In the genomic region with DNA sequence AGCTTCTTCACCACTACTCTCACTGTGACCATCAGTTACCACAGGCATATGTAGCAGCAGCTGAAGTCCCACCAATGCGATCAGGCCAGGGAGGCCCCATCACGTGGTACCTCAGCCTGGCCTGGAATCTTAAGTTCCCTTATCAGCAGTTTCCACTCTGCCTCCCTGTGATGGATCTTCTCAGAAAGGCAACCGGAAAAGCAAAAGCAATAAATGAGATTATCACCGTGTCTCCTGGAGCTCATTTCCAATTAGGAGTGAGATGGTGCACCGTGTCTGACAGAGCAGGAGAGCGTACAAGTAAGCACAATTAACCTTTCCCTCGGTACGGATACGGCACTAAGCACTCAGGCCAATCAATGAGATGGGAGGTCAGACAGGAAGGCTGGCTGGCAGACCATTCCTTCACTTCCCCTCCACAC, we compare ENCODE assay signal across 14 mouse cellular contexts. TPM values are rescaled to one million over a fixed set of nuclear protein-coding genes. Genes with fewer than 3 reads are reported as not detected.
A peak's percentile ranks its signal among the peaks of the same experiment; 100 is the strongest.
DNase-seq lines count a peak whose midpoint lies in the region; ATAC-seq and TF ChIP-seq lines count a peak whose summit lies in the region.
"Had no signal": no experiment of that assay in that cellular context is flagged by ENCODE, and none has a peak within 500 bp of the region (broad histone marks: within the 10 kb centered on the region; RNA-seq: fewer than 3 reads in every experiment).

No protein-coding gene starts in this region.

- no peak for DNase-seq in heart, postnatal 4 days
- peak; percentile 65 for DNase-seq in G1E (ENCODE audit: low spot score)
- no peak for DNase-seq in layer of hippocampus, adult 9-10 months (ENCODE audit: low spot score)
- no peak for DNase-seq in urinary bladder, postnatal 4 days (ENCODE audit: low spot score in 2 of 2)
- DNase-seq: adrenal gland, postnatal 14 days; cerebellum, adult 18-20 months; lung, adult 2 months had no signal

- H3K4me1 ChIP-seq in heart, embryonic 12.5 days (replicated peaks), result peaks cover 14% of the 10 kb centered on the region
- peaks cover 26% of the 10 kb centered on the region for H3K4me1 ChIP-seq in G1E (ENCODE audit: insufficient read depth, low read depth, low read length)
- H3K4me1 ChIP-seq in erythroblast, embryonic 14.5 days (ENCODE audit: control insufficient read depth), result peaks cover 36% of the 10 kb centered on the region
- no peaks in the 10 kb centered on the region for H3K4me1 ChIP-seq in forebrain, embryonic 16.5 days (replicated peaks; ENCODE audit: control insufficient read depth, insufficient read depth, low read length)
- H3K4me1 ChIP-seq: forebrain, embryonic 15.5 days had no signal

- no peak overlapping the region for H3K27ac ChIP-seq in heart, embryonic 12.5 days (ENCODE audit: poor library complexity, severe bottlenecking)
- H3K27ac ChIP-seq in forebrain, embryonic 16.5 days (ENCODE audit: low read length), result no peak overlapping the region
- H3K27ac ChIP-seq: forebrain, embryonic 15.5 days had no signal

- H3K9ac ChIP-seq in heart, embryonic 12.5 days, result no peak overlapping the region
- no peak overlapping the region for H3K9ac ChIP-seq in forebrain, embryonic 16.5 days (replicated peaks; ENCODE audit: low read depth, low read length)
- H3K9ac ChIP-seq: forebrain, embryonic 15.5 days had no signal

- 17% methylated on average over 9 of the region's 9 CpGs for WGBS in heart, embryonic 12.5 days
- 89% methylated on average over 9 of the region's 9 CpGs for WGBS in forebrain, embryonic 16.5 days

- H3K4me2 ChIP-seq in heart, embryonic 12.5 days, result peak overlapping the region; percentile 52
- no peak overlapping the region for H3K4me2 ChIP-seq in forebrain, embryonic 16.5 days (ENCODE audit: low read length)
- H3K4me2 ChIP-seq: forebrain, embryonic 15.5 days had no signal

- no peak overlapping the region for H3K4me3 ChIP-seq in heart, embryonic 12.5 days
- H3K4me3 ChIP-seq in G1E (ENCODE audit: low read depth, low read length), result peak overlapping the region; percentile 56
- peak overlapping the region; percentile 53 for H3K4me3 ChIP-seq in erythroblast, embryonic 14.5 days (replicated peaks)
- no peak overlapping the region for H3K4me3 ChIP-seq in forebrain, embryonic 16.5 days (replicated peaks; ENCODE audit: low read length)
- H3K4me3 ChIP-seq: forebrain, embryonic 15.5 days had no signal

- H3K36me3 ChIP-seq in heart, embryonic 12.5 days, result no peaks in the 10 kb centered on the region
- no peaks in the 10 kb centered on the region for H3K36me3 ChIP-seq in G1E (replicated peaks)
- H3K36me3 ChIP-seq in erythroblast, embryonic 14.5 days (ENCODE audit: control insufficient read depth), result peaks cover 5% of the 10 kb centered on the region; the same call in 1 of the 2 replicates
- no peaks in the 10 kb centered on the region for H3K36me3 ChIP-seq in forebrain, embryonic 16.5 days (ENCODE audit: control insufficient read depth, insufficient read depth)
- H3K36me3 ChIP-seq: forebrain, embryonic 15.5 days had no signal

- H3K9me3 ChIP-seq in heart, embryonic 12.5 days (replicated peaks), result peaks cover 3% of the 10 kb centered on the region; the same call in 1 of the 2 replicates
- no peaks in the 10 kb centered on the region for H3K9me3 ChIP-seq in G1E (replicated peaks)
- peaks cover 6% of the 10 kb centered on the region for H3K9me3 ChIP-seq in erythroblast, embryonic 14.5 days (ENCODE audit: control insufficient read depth, low read length)
- H3K9me3 ChIP-seq in forebrain, embryonic 16.5 days (ENCODE audit: control insufficient read depth, low read length), result no peaks in the 10 kb centered on the region
- H3K9me3 ChIP-seq: forebrain, embryonic 15.5 days had no signal

- peak; percentile 83 for ATAC-seq in heart, embryonic 12.5 days (ENCODE audit: insufficient number of reproducible peaks, low FRiP score)
- peak; percentile 83 for ATAC-seq in G1E (ENCODE audit: extremely low read depth, insufficient number of reproducible peaks, low FRiP score, poor library complexity, severe bottlenecking)
- peak; percentile 53 for ATAC-seq in megakaryocyte progenitor cell, adult 5-6 weeks (replicated peaks; ENCODE audit: poor library complexity)
- no peak for ATAC-seq in forebrain, embryonic 16.5 days
- ATAC-seq: forebrain, embryonic 15.5 days; Patski had no signal

- TF ChIP-seq CTCF in G1E (IDR thresholded peaks at IDR 0.05; ENCODE audit: low read depth, low read length), result no peak

- H3K27me3 ChIP-seq in heart, embryonic 12.5 days (replicated peaks), result no peaks in the 10 kb centered on the region
- H3K27me3 ChIP-seq in G1E (ENCODE audit: insufficient read depth, low read length), result no peaks in the 10 kb centered on the region
- no peaks in the 10 kb centered on the region for H3K27me3 ChIP-seq in erythroblast, embryonic 14.5 days (ENCODE audit: control insufficient read depth)
- H3K27me3 ChIP-seq in forebrain, embryonic 16.5 days (replicated peaks; ENCODE audit: control insufficient read depth, insufficient read depth, low read length), result no peaks in the 10 kb centered on the region
- H3K27me3 ChIP-seq: forebrain, embryonic 15.5 days; Patski had no signal

RNA-seq across cellular contexts. Expression of a gene that starts 47.4 kb away (rescaled TPM):
- polyA plus RNA-seq in heart, embryonic 12.5 days (2016; fragmentation: Nextera tagmentation; extraction: Ambion mirVana), result 0.80 and 0.95 TPM in 2 replicates
- total RNA-seq in heart, postnatal 4 days (2021), result under 1 TPM; 0.36 to 0.59 TPM
- total RNA-seq in G1E (2014; fragmentation: Nextera tagmentation) (not detected in 2 replicates), G1E (2017) (0.06 and 0.11 TPM in 2 replicates)
- polyA plus RNA-seq in G1E (2012), result not detected in 2 replicates
- polyA plus RNA-seq in erythroblast, embryonic 14.5 days (2012), result not detected in 2 replicates
- total RNA-seq in megakaryocyte progenitor cell, adult 5-6 weeks (2015), result 0.66 and 0.72 TPM in 2 replicates
- total RNA-seq in megakaryocyte progenitor cell, adult 5-6 weeks (2017), result 0.12 and 0.20 TPM in 2 replicates
- polyA plus RNA-seq in forebrain, embryonic 16.5 days (2015; fragmentation: Nextera tagmentation; extraction: Ambion mirVana), result 0.10 and 0.12 TPM in 2 replicates
- total RNA-seq: monocyte, adult 5-6 weeks had no signal

Comparison
In these comparisons a context has a peak if more than half of its experiments do, and no peak if none do; other contexts are left out.
1. H3K4me3 ChIP-seq: peak in G1E (single experiment) and erythroblast, embryonic 14.5 days (single experiment); none in heart, embryonic 12.5 days (single experiment) and forebrain, embryonic 16.5 days (single experiment).